Mouse (Mus musculus): ENCODE measurements around the gene Prdm11.

The Prdm11 gene

DNA sequence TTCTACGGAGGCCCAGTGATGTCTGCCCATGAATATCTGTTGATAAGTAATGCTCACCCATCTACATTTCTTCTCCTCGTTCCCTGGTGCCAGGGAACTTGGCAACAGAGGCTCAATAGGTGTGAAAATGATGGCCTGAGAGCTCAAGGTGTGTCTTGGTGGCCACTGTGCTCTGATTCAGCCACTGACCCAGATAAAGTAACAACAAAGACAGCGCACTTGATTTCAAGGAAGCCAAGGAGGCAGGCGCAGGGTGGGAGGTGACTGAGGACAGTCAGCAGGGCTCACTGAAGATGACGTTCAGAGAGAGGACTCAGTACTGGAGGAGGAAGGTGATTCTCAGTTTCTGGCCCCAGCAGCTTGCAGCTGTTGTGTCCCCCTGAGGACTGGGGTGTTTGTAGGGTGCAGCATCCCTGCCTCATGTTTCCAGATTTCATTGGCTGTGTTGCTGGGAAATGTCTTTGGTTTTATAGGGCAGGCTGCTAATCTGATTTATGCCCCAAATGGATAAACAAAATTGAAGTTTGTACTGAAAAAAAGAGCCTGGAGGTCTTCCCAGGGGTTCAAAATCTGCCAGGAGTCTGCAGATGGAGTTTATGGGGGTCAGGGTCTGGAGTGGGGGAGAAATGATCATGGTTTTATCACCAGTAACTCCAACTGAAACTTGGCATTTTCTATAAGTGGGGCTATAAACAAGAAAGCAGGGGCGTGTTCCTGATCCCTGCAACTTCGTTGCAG, 128.4 kb downstream of the Prdm11 start:
- DNase-seq = peak; percentile 14

DNA sequence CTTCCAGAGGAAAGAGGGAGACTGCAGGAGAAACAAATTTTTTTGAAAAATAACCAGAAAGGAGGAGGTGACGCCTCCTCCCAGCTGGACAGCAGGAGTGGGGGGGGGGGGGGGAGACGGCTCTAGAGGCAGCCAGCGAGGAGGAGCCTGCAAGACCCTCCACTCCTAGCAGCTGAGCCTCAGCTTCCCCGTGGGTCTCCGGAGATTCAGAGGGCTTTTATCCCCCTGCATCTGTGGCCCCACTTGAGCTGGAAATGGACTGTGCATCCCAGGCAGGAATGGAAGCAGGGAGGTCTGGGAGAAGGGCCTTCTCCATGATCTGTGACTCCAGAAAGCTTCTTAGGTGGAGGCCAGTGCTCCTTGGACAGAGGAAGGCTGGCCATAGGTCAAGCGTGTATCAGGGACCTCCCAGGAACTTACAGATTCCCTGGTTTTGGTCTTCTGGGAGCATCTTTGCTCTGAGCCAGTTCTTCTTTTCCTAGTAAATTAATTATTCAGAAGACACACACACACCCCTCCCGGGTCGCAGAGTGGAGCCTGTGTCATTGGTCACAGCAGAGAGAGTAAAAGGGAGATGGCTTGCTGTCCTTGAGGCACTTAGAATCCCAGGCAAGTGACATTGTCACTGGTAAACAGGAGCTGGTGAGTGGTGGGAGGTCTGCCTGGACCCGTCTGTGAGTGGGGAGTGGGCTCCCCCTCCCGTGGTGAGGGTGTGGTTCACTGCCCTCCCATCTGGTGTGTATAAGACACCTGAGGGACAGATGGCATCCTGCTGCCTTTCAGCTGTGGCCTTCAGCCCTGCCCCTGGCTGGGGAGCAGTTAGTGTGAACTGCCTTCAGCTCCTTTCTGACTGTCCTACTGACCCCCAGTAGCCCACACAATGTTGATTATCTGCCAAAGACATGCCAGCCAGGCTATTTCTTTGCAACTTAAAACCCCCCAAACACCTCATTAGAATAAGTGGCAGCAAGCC, 130.0 kb downstream of the Prdm11 start:
- no peak for DNase-seq
